Mouse (Mus musculus) lung, embryonic 14.5 days (tissue): ENCODE measurements around the gene Serinc1. TPM values are rescaled to one million over a fixed set of nuclear protein-coding genes. Genes with fewer than 3 reads are reported as not detected.
A peak's percentile ranks its signal among the peaks of the same experiment; 100 is the strongest.
"Not testable (repeated sequence)": the region's sequence is repeated elsewhere in the genome, so short reads cannot be mapped to it uniquely, and the experiment has no call there.

Source experiments
- ATAC-seq: fragments of 200-750 bp; cut with Nextera tagmentation; 2 replicates; pipeline ENCODE4 v1.8.0; 2017; ENCODE audit warnings: mild to moderate bottlenecking, moderate TSS enrichment, moderate library complexity; ENCODE audit not compliant: insufficient read depth
- DNase-seq: peaks from one replicate; pipeline ENCODE4 v3.0.0-alpha.2; 2015
- H3K27ac ChIP-seq: fragments of 300-500 bp; sonication (generic); 2 replicates; pipeline ENCODE4 v1.5.1; 2014; ENCODE audit warnings: low read depth, mild to moderate bottlenecking, moderate library complexity
- H3K27me3 ChIP-seq: fragments of 300-500 bp; sonication (generic); 2 replicates; pipeline ENCODE4 v1.6.1; 2014; ENCODE audit warnings: low read length, control low read depth; ENCODE audit not compliant: insufficient read depth
- H3K36me3 ChIP-seq: fragments of 300-500 bp; sonication (generic); 2 replicates; pipeline ENCODE4 v1.6.1; 2014; ENCODE audit warnings: control low read depth; ENCODE audit not compliant: insufficient read depth
- H3K4me1 ChIP-seq: fragments of 300-500 bp; sonication (generic); 2 replicates; pipeline ENCODE4 v1.6.1; 2014; ENCODE audit warnings: antibody characterized with exemption, control low read depth; ENCODE audit not compliant: insufficient read depth
- H3K4me2 ChIP-seq: fragments of 300-500 bp; sonication (generic); 2 replicates; pipeline ENCODE4 v1.6.1; 2014; ENCODE audit warnings: mild to moderate bottlenecking
- H3K4me3 ChIP-seq: fragments of 300-500 bp; sonication (generic); 2 replicates; pipeline ENCODE4 v1.5.1; 2014; ENCODE audit warnings: low read depth, low read length
- H3K9ac ChIP-seq: fragments of 300-500 bp; sonication (generic); 2 replicates; pipeline ENCODE4 v1.6.1; 2014
- H3K9me3 ChIP-seq: fragments of 300-500 bp; sonication (generic); 2 replicates; pipeline ENCODE4 v1.6.1; 2016; ENCODE audit warnings: low read depth, low read length, control low read depth
- CTCF ChIP-seq: IDR thresholded peaks from 2 replicates; pipeline ENCODE4 v1.5.1; 2016; ENCODE audit warnings: antibody characterized with exemption, low read depth
- WGBS: fragments of 180-500 bp; shearing (Covaris S2); extraction: QIAGEN DNeasy Blood & Tissue Kit; methylation state at CpG from one replicate; pipeline ENCODE4 v1.1.7; 2014; 5-methylcytosine and 5-hydroxymethylcytosine counted together
- polyA plus RNA-seq: library from polyadenylated mRNA; unstranded; fragments of >200 nt; fragmentation: Nextera tagmentation; extraction: Ambion mirVana; gene quantifications from 2 replicates; pipeline ENCODE4 v1.2.1, GENCODE M21; 2014

Serinc1 gene
- polyA plus RNA-seq, 1 experiment from 2014 or later: 138 TPM

DNA sequence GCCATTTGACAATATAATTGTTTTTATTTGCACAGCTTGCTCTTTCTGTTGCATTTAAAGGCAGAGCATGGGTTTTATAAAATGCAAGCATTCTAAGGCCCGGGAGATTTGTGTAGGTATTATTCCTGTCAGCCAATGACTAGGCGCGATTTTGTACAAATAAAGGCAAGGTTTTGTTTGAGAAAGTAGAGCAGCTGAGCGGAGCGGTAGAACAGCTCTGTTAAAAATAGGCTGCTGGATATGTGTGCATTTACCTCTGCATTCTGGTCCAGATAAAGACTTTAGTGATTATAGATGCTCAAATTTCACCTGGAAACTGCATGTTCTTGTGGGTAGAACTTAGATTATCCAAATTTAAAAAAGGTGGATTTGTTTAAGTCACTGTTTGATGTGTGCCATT lies 25.3 kb upstream of the Serinc1 start:
- 62% methylated on average over 5 of the region's 5 CpGs for WGBS

DNA sequence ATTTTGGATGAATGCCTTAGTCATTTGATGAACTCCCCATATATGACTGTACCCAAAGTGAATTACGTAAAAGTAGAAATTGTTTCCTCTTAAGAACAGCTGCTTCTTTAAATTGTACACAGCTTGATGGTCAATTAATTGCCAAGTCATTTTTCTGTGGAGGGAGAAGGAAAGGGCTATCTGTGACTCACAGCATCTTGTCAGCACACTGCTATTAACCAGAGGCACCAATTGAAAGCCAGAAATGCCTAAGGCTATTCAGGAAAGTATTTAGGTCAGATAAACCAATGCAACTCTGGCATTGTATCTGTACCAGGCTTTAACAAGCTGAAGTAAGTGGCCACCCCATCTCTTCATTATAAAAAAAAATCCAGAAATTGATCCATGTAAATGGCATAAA lies 21.4 kb upstream of the Serinc1 start:
- WGBS: 76% methylated on average over 1 of the region's 1 CpGs
- Histone ChIP-seq H3K4me3 (no peak overlapping the region), H3K36me3 (no peaks in the 10 kb centered on the region), H3K27ac (no peak overlapping the region), H3K9me3 (no peaks in the 10 kb centered on the region), H3K4me2 (no peak overlapping the region), H3K9ac (no peak overlapping the region), H3K27me3 (no peaks in the 10 kb centered on the region), H3K4me1 (no peaks in the 10 kb centered on the region)
- no peak for TF ChIP-seq CTCF
- ATAC-seq (no peak), DNase-seq (no peak)

More for the DNA sequence above, 25.3 kb upstream of the Serinc1 start:
- H3K36me3 ChIP-seq: no peaks in the 10 kb centered on the region
- H3K4me3 ChIP-seq: no peak overlapping the region
- no peak for TF ChIP-seq CTCF
- H3K27ac ChIP-seq: no peak overlapping the region
- no peaks in the 10 kb centered on the region for H3K9me3 ChIP-seq
- no peak overlapping the region for H3K9ac ChIP-seq
- no peaks in the 10 kb centered on the region for H3K4me1 ChIP-seq
- H3K4me2 ChIP-seq: no peak overlapping the region
- ATAC-seq (no peak), DNase-seq (peak; percentile 4)
- H3K27me3 ChIP-seq: no peaks in the 10 kb centered on the region

DNA sequence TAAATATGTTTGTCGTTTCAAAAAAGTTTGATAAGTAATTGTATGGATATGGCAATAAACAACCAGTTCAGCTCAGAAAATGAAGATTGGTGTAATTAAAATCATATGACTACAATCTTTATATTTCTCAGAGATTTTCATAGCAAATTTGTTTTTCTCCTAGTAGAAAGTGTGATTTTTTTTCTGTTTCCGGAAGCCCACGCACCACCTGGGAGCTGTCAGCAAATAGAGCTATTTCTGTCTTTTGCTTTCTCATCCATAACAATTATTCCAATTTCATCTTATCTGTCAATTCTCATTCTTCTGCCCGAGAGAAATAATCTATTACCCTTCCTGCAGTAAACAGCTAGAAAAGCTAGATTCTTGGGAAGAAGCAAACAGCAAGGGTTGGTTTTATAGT lies 17.3 kb upstream of the Serinc1 start:
- no peak for ATAC-seq
- Histone ChIP-seq H3K4me1 (no peaks in the 10 kb centered on the region), H3K9me3 (no peaks in the 10 kb centered on the region), H3K27me3 (no peaks in the 10 kb centered on the region), H3K4me2 (no peak overlapping the region), H3K9ac (no peak overlapping the region), H3K4me3 (no peak overlapping the region), H3K36me3 (no peaks in the 10 kb centered on the region), H3K27ac (no peak overlapping the region)
- no peak for DNase-seq
- no peak for TF ChIP-seq CTCF
- WGBS: 82% methylated on average over 4 of the region's 4 CpGs

DNA sequence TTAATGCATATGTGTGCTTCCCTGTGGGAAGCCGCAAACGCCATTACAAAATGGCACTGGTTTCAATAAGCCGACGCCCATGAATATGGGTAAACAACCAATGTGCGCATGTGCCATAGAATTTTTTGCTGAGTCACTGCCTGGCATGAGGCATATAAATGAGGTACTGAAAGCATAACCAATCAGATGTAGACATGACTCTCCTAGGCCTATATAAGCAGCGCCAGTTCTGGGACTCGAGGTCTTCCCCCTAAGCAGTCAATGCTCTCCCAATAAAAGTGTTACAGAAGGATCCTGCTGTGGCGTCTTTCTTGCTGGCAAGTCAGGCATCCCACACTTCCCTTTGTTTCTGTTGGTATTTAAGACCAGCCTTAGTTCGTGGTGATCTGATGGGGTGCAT lies 11.6 kb upstream of the Serinc1 start:
- not testable (repeated sequence) for H3K36me3 ChIP-seq, H3K9ac ChIP-seq, H3K4me2 ChIP-seq, H3K9me3 ChIP-seq, H3K27ac ChIP-seq, H3K4me1 ChIP-seq, DNase-seq, H3K27me3 ChIP-seq, H3K4me3 ChIP-seq, ATAC-seq
- WGBS: 86% methylated on average over 9 of the region's 9 CpGs

DNA sequence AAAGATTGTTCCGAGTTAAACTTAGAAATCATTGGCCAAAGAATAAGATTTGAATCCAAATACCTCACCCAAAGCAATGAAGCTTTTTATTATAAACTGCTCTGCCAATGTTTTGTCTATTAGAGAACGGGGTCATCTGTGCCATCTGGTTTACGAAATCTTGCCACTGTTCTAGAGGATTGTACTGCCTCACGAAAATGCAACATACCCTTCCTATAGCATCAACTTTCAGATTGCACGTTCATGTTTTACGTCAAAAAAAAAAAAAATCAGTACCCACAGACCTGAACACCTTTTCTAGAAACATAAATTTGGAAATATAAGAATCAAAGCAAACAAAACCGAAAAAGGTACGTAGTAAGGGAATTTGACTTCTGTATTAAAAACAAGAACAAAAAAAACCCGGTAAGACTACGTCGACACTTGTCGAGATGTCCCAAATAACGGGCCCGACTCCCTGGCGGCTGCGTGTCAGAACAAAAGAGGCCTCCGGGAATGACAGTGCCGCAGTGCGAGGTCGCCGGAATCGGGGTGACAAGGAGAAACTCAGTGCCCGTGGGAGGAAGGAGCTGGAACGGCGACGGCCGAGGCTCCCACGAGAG lies 613 bp downstream of the Serinc1 start:
- H3K36me3 ChIP-seq: peaks cover 8% of the 10 kb centered on the region

DNA sequence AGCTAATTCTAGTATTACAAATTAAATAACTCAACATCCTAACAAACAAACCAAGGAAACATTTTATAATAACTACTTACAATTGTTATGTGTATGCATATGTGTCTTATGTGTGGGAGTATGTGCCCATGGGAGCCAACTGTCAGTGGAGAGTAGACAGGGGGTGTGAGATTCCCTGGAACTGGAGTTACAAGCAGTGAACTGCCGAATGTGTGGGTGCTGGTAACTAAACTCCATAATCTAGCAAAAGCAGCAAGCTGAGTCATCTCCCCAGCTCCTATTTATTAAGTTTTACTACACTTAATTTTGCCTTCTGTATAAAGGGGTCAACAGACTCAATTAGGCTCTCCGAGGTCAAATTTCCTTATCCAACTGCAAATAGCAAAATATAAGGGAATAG lies 1.3 kb downstream of the Serinc1 start:
- Histone ChIP-seq H3K9ac (peak overlapping the region; percentile 80), H3K27me3 (no peaks in the 10 kb centered on the region), H3K36me3 (peaks cover 15% of the 10 kb centered on the region), H3K4me3 (peak overlapping the region; percentile 90), H3K27ac (no peak overlapping the region), H3K4me2 (peak overlapping the region; percentile 74), H3K9me3 (no peaks in the 10 kb centered on the region), H3K4me1 (peaks cover 13% of the 10 kb centered on the region)
- no peak for DNase-seq
- no peak for ATAC-seq
- TF ChIP-seq CTCF: no peak
- WGBS: 55% methylated on average over 2 of the region's 2 CpGs

More for the DNA sequence above, 613 bp downstream of the Serinc1 start:
- H3K4me3 ChIP-seq: peak overlapping the region; percentile 90
- peak overlapping the region; percentile 93 for H3K27ac ChIP-seq
- ATAC-seq: no peak
- 3% methylated on average over 28 of the region's 28 CpGs for WGBS
- H3K9me3 ChIP-seq: no peaks in the 10 kb centered on the region
- peak overlapping the region; percentile 80 for H3K9ac ChIP-seq
- H3K4me2 ChIP-seq: peak overlapping the region; percentile 74
- TF ChIP-seq CTCF: no peak
- no peaks in the 10 kb centered on the region for H3K27me3 ChIP-seq
- peak; percentile 60 for DNase-seq
- peaks cover 13% of the 10 kb centered on the region for H3K4me1 ChIP-seq

DNA sequence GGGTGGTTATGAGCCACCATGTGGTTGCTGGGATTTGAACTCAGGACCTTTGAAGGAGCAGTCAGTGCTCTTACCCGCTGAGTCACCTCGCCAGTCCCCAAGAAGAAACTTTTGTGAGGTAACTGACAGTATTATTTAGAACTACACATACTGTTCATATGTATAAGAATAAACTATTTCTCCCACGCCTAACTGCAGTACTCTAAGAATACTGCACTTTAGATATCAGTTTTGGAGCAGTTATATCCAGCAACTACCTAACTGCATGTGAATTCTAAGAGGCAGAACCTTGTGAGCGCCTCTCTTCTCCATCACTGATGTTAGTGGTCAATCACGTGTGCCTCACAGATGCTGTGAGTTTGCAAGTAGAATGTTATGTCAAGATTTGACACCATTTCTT lies 5.9 kb downstream of the Serinc1 start:
- Histone ChIP-seq H3K36me3 (peaks cover 52% of the 10 kb centered on the region), H3K9ac (no peak overlapping the region), H3K27me3 (no peaks in the 10 kb centered on the region), H3K9me3 (no peaks in the 10 kb centered on the region), H3K4me2 (no peak overlapping the region), H3K4me3 (no peak overlapping the region), H3K4me1 (peaks cover 13% of the 10 kb centered on the region), H3K27ac (no peak overlapping the region)
- no peak for ATAC-seq
- no peak for TF ChIP-seq CTCF
- DNase-seq: no peak
- 95% methylated on average over 5 of the region's 5 CpGs for WGBS

DNA sequence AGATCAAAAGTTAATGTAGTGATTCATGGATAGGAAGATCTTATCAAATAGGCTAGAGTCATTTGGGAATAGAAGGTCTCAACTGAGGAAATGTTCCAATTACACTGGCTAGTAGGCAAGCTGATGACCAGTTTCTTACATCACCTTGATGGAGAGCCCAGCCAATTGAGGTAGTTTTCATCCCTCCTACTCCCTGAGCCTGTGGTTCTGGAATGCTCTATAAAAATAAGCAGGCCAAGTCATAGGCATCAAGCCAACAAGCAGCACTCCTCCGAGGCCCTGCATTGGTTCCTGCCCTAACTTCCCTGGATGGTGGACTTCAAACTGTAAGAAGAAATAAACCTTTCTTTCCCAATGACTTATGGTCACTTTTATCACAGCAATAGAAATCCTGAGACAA lies 17.1 kb downstream of the Serinc1 start:
- 61% methylated on average over 1 of the region's 1 CpGs for WGBS
- no peak overlapping the region for H3K27ac ChIP-seq
- H3K4me3 ChIP-seq: no peak overlapping the region
- H3K27me3 ChIP-seq: no peaks in the 10 kb centered on the region
- no peak overlapping the region for H3K4me2 ChIP-seq
- no peak for ATAC-seq
- H3K9ac ChIP-seq: no peak overlapping the region
- no peaks in the 10 kb centered on the region for H3K9me3 ChIP-seq
- H3K36me3 ChIP-seq: peaks cover 65% of the 10 kb centered on the region
- H3K4me1 ChIP-seq: no peaks in the 10 kb centered on the region
- TF ChIP-seq CTCF: no peak
- no peak for DNase-seq
